Mouse (Mus musculus): ENCODE data around the gene Mid2. TPM values are rescaled to one million over a fixed set of nuclear protein-coding genes. Genes with fewer than 3 reads are reported as not detected.
"Not testable (repeated sequence)": the region's sequence is repeated elsewhere in the genome, so short reads cannot be mapped to it uniquely, and the experiment has no call there.

The Mid2 gene
- 1.8 and 2.1 TPM in 2 replicates for polyA plus RNA-seq (2016; fragmentation: Nextera tagmentation; extraction: Ambion mirVana)

DNA sequence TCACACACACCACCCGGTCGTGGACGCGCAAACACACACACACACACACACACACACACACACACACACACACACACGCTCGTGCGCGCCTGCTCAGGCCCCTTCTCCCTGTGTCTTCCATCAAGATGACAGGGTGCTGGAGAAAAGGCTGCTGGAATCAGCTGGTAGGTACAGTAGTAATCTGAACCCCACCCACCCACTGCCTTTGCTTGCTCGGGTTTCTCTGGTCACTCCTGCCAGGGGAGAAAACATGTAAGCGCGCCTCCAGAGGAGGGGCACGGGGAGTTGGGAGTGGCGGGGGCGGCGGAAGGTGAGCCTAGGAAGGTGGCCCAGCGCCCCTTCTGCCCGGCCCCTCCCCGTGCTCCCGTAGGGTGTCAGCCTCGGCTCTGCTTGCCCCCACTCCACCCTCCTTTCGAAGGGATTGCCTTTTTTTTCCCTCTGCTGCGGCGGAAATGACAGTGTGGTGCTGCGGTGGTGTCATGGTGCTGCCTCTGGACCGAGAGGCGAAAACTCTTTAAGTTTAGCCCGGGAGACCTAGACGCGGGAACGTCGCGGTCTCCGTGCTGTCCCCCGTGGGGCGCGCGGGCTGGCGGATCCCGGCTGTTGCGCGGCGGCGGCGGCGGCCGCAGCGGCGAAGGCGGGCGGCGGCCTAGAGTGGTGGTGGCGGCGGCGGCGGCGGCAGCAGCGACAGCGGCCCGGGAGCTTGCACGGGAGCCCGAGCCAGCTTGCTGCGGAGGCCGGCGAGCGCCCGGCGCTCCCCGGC is at the start of gene Mid2:
Gene Mid2, plus strand, starts transcription at position 121 of the 763 bp plus-strand sequence.
- Histone ChIP-seq H3K9me3 (replicated peaks) (no peaks in the 10 kb centered on the region), H3K4me1 (no peaks in the 10 kb centered on the region), H3K27me3 (ENCODE audit: low read depth, poor library complexity, severe bottlenecking) (peaks cover 100% of the 10 kb centered on the region), H3K27ac (replicated peaks) (peak within 1 kb of the TSS; percentile 81), H3K36me3 (no peaks in the 10 kb centered on the region), H3K4me3 (peak within 1 kb of the TSS; percentile 63)
- 37% methylated on average over 66 of the region's 68 CpGs for WGBS
- DNase-seq (ENCODE audit: low spot score) = peak; percentile 28

DNA sequence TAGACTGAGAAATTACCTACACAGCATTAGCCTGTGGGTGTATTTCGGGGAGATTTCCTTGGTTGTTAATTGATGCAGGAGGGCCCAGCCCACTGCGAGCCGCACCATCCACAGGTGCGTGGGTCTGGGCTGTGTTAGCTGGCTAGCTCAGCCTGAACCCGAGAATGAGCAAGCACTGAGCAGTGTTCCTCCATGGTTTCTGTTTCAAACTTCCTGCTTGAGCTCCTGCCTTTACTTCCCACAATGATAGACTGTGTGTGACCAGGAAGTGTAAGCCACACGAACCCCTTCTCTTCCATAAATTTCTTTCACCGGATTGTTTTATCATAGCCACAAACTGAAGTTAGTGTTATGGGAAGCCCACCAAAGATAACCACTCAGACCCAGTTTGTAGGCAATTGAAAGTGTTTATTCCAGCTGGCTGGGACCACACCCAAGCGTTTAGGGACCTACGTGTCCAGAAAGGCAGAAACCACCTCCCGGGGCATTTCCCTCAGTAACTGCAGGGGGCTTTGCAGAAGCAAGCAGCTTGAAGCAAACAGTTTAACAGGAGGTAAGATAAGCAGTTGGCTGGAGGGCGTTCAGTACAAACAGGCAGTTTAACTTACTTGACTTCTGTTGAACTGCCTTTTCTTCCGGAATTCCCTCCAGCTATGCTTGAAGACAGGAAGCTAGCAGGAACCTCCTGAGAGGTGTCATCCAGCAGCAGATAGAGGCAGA is 39.4 kb upstream of the Mid2 start:
- Histone ChIP-seq H3K4me3 (no peak overlapping the region), H3K27me3 (ENCODE audit: low read depth, poor library complexity, severe bottlenecking) (peaks cover 80% of the 10 kb centered on the region), H3K9me3 (replicated peaks) (no peaks in the 10 kb centered on the region), H3K36me3 (no peaks in the 10 kb centered on the region), H3K27ac (replicated peaks) (no peak overlapping the region), H3K4me1 (no peaks in the 10 kb centered on the region)
- WGBS = 66% methylated on average over 12 of the region's 12 CpGs
- no peak for DNase-seq (ENCODE audit: low spot score)

DNA sequence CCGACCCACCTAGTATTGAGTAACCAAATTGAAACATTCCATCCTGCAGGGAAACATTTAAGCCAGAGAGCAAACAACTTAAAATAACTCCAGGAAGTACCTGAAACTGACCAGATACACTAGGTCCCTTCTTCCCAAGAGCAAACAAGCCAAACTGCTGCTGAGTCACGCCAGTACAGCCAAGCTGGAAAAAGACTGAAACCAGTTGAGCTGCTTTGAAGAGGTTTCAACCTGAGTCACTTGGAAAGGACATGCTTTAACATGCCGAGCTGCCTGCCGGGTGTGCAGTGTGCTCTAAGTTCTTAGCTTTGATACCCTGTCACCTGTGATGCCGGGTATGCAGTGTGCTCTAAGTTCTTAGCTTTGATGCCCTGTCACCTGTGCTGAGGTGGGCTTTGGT is 26.4 kb upstream of the Mid2 start:
- Histone ChIP-seq H3K27ac (replicated peaks) (no peak overlapping the region), H3K4me1 (no peaks in the 10 kb centered on the region), H3K9me3 (replicated peaks) (no peaks in the 10 kb centered on the region), H3K27me3 (ENCODE audit: low read depth, poor library complexity, severe bottlenecking) (peaks cover 68% of the 10 kb centered on the region), H3K36me3 (no peaks in the 10 kb centered on the region), H3K4me3 (no peak overlapping the region)
- no peak for DNase-seq (ENCODE audit: low spot score)
- WGBS = 77% methylated on average over 5 of the region's 5 CpGs

DNA sequence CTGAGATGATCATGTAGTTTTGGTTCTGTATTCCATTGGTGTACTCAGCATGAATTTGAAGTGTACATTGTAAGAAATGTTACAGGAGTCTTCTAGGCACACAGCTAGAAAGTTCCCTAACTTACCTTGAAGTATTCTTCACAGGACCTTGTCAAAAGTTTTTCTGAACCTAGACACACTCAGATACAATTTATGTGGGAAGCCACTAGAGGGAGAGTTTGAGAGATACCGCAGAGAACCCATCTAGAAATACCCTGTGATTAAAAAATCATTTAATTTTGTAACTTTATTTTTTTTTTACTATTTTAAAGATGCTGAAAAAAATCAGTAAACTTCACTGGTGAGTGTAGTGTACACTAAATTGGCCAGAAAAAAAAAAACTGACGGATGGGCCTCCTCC is 24.8 kb upstream of the Mid2 start:
- H3K36me3 ChIP-seq = no peaks in the 10 kb centered on the region

DNA sequence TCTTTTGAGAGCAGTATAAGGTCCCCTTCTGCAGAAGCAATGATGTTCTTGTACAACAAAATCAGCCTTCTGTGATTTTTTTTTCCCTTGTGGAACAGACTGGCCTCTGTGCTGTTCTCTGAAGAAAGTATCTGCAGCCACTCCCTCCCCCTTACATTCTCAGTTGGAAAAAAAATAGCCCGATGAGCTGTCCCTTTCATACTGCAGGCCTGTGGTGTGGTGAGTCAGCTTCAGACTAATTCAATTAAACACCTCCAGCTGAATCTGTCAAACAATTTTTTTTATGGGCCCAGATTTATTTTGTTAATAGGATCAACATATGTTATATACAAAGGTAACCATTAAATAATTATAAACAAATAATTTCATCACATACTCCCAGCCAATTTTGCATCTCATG is 3.7 kb upstream of the Mid2 start:
- 19% methylated on average over 1 of the region's 1 CpGs for WGBS
- Histone ChIP-seq H3K27me3 (ENCODE audit: low read depth, poor library complexity, severe bottlenecking) (peaks cover 100% of the 10 kb centered on the region), H3K4me1 (no peaks in the 10 kb centered on the region), H3K4me3 (no peak overlapping the region), H3K36me3 (no peaks in the 10 kb centered on the region), H3K27ac (replicated peaks) (no peak overlapping the region), H3K9me3 (replicated peaks) (no peaks in the 10 kb centered on the region)
- DNase-seq (ENCODE audit: low spot score) = no peak

More for the DNA sequence above, 24.8 kb upstream of the Mid2 start:
- no peak for DNase-seq (ENCODE audit: low spot score)
- peaks cover 68% of the 10 kb centered on the region for H3K27me3 ChIP-seq (ENCODE audit: low read depth, poor library complexity, severe bottlenecking)
- H3K9me3 ChIP-seq (replicated peaks) = no peaks in the 10 kb centered on the region
- no peaks in the 10 kb centered on the region for H3K4me1 ChIP-seq
- no peak overlapping the region for H3K27ac ChIP-seq (replicated peaks)
- WGBS = 72% methylated on average over 2 of the region's 2 CpGs
- no peak overlapping the region for H3K4me3 ChIP-seq

DNA sequence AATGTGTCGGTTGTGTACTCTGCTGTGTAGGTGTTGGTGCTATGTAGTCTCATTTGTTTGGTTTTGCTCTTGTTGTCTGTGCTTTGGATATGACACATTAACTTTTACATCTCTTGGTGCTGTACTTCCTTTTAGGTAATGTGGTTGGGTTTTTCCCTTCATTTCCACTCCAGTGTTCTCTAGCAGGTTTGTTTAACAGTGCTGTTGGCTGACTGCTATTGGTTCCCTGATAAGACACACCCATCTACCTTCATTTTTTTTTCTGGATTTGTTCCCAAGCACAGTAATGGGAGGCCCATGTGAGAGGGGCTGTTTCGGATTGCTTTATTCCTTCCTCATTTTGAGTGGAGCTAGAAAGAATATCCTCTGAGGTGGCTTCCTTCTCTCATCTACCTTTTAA is 883 bp upstream of the Mid2 start:
- DNase-seq (ENCODE audit: low spot score) = no peak
- Histone ChIP-seq H3K27me3 (ENCODE audit: low read depth, poor library complexity, severe bottlenecking) (peaks cover 100% of the 10 kb centered on the region), H3K4me3 (no peak overlapping the region), H3K27ac (replicated peaks) (no peak overlapping the region), H3K36me3 (no peaks in the 10 kb centered on the region), H3K9me3 (replicated peaks) (no peaks in the 10 kb centered on the region), H3K4me1 (no peaks in the 10 kb centered on the region)
- WGBS = 84% methylated on average over 2 of the region's 2 CpGs

DNA sequence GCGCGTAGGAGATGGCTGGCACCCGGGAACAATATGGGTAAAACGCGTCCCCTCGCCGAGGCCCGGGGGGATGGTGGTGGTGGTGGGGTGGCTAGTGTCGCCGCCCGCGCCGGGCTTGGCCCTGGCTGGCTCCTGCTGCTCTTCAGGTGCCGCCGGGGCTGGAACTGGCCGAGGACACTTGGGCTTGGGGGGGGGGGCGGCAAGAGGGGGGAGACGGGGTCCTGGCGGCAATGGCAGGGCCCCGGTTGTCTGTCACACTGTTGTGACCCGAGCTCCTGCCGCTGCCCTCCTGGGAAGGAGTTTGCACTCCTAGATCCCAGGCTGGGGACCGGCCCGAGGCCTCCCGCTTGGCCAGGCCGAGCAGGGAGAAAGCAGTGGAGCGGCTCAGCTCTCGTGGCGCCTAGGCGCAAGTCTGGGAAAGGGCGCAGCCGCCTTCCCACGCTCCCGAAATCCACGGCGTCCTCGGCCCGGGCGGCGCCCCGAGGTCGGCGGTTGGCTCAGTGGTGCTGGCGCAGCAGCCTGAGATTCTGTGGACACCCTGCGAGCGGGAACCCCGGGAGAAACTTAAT is 927 bp downstream of the Mid2 start:
- no peaks in the 10 kb centered on the region for H3K36me3 ChIP-seq
- peak overlapping the region; percentile 81 for H3K27ac ChIP-seq (replicated peaks)
- peaks cover 98% of the 10 kb centered on the region for H3K27me3 ChIP-seq (ENCODE audit: low read depth, poor library complexity, severe bottlenecking)
- peak overlapping the region; percentile 63 for H3K4me3 ChIP-seq
- no peaks in the 10 kb centered on the region for H3K4me1 ChIP-seq
- peak; percentile 47 for DNase-seq (ENCODE audit: low spot score)
- WGBS = 26% methylated on average over 46 of the region's 47 CpGs
- H3K9me3 ChIP-seq (replicated peaks) = no peaks in the 10 kb centered on the region

DNA sequence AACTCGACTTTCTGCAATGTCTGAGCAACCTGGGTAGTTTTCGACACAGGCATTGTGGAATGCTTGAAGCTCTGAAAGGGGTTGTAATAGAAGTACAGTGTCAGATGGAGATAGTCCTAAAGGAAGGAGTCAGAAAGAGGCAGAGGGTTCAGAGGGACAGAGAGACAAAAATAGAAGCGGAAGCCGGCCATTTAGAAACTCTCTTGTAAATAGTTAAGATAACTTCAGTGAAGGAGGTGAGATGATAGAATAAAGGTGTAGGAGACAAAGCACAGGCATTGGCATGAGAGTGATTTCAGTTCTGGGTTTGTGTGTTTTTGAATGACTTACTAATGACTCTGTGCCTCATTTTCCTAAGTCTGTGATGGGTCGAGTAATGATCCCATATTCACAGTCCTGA is 11.0 kb downstream of the Mid2 start:
- no peak overlapping the region for H3K27ac ChIP-seq (replicated peaks)
- 88% methylated on average over 5 of the region's 5 CpGs for WGBS
- H3K4me3 ChIP-seq = no peak overlapping the region
- DNase-seq (ENCODE audit: low spot score) = no peak
- peaks cover 99% of the 10 kb centered on the region for H3K27me3 ChIP-seq (ENCODE audit: low read depth, poor library complexity, severe bottlenecking)
- H3K9me3 ChIP-seq (replicated peaks) = no peaks in the 10 kb centered on the region
- H3K4me1 ChIP-seq = no peaks in the 10 kb centered on the region
- 0 out of 2 replicates have a peak, but pooled peaks cover 2% of the 10 kb centered on the region for H3K36me3 ChIP-seq

DNA sequence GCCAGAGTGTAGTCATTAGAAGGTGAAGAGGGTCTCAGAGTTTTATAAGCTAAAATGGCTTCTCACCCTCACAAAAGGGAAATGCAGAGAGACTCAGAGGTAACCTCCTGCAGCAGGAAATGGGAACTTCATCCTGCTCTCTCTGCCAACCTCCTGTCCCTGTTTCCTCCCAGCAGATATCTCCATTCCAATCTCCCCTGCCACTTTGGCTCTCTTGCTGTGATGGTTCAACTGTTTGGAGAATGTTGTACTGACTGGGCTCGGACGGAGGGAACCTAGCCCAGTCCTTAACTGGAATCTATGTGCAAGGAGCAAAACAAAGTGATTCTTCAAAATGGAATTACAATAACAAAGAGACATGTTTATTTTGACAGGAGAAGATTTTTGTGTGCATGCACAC is 23.9 kb downstream of the Mid2 start:
- Histone ChIP-seq H3K9me3 (replicated peaks) (no peaks in the 10 kb centered on the region), H3K36me3 (no peaks in the 10 kb centered on the region), H3K4me3 (no peak overlapping the region), H3K4me1 (no peaks in the 10 kb centered on the region), H3K27me3 (ENCODE audit: low read depth, poor library complexity, severe bottlenecking) (peaks cover 100% of the 10 kb centered on the region), H3K27ac (replicated peaks) (no peak overlapping the region)
- WGBS = 89% methylated on average over 2 of the region's 2 CpGs
- no peak for DNase-seq (ENCODE audit: low spot score)

DNA sequence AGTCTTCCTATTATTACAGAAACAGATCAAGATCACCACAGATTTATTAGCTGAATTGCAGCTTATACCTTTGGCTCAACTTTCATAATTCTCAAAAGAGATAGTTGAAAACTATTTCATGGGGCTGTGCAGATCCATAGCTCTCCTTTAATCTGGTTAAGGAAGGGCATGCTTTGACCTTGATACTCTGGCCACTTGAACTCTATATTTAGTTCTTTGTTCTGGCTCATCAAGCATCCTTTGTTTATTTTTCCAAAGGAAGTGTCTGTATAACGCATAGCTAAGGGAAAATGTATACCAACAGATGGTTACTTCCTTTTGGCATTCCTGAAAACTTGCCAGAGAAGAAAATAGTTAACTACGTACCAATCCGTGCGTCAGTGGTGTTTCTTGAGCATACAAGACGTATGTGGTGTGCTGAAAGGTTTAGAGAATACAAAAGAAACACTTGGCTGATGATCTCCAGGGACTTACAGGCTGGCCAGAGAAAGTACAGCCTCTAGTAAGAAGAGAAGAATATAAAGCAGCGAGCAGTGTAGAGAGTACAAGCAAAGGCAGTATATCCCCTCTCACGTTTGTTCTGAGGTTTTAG is 33.6 kb downstream of the Mid2 start:
- not testable (repeated sequence) for DNase-seq (ENCODE audit: low spot score); H3K4me3 ChIP-seq; H3K4me1 ChIP-seq; H3K27ac ChIP-seq (replicated peaks); H3K36me3 ChIP-seq; H3K9me3 ChIP-seq (replicated peaks)
- H3K27me3 ChIP-seq (ENCODE audit: low read depth, poor library complexity, severe bottlenecking) = peaks cover 92% of the 10 kb centered on the region
- WGBS = 57% methylated on average over 6 of the region's 7 CpGs

DNA sequence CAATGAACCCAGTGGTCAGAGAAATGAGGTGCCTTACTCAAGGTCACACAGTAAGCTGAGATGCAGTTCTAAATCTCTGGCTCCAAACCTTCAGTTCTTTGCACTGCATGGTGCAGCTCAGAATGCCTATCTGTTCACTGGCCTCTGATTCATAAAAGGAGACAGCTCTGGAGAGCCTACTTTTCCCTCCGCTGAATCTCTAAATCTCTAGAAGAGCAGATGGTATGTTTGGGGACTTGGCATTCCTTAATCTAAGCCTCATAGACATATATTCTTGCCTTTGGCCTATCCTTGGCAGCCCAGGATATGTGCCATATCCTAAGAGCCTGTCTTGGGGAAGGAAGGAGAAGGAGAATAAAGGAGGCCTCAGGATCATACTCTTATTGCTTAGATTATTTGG is 38.8 kb downstream of the Mid2 start:
- WGBS = 93% methylated on average over 1 of the region's 1 CpGs
- no peaks in the 10 kb centered on the region for H3K36me3 ChIP-seq
- H3K27me3 ChIP-seq (ENCODE audit: low read depth, poor library complexity, severe bottlenecking) = peaks cover 96% of the 10 kb centered on the region

DNA sequence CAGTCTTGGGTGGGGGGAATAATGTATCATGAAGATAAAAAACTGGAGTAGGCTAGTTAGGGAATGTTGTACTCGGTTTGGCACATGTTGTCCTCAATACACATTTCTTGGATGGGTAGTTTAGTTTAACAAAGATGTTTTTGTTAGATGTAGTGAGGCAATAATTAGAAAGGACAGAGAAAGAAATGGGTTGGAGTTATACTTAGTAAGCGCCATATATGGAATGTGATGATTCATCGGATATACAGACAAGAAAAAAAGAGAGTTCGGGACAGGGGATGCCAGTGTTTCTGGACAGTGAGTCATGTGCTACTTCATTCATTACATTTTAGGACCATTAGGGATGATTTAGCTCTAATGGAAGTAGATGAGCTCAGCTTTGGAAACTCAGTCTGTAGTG is 41.7 kb downstream of the Mid2 start:
- H3K27ac ChIP-seq (replicated peaks) = no peak overlapping the region
- H3K36me3 ChIP-seq = no peaks in the 10 kb centered on the region
- H3K9me3 ChIP-seq (replicated peaks) = no peaks in the 10 kb centered on the region
- WGBS = 86% methylated on average over 4 of the region's 4 CpGs
- H3K4me3 ChIP-seq = no peak overlapping the region
- H3K4me1 ChIP-seq = no peaks in the 10 kb centered on the region
- H3K27me3 ChIP-seq (ENCODE audit: low read depth, poor library complexity, severe bottlenecking) = peaks cover 89% of the 10 kb centered on the region
- DNase-seq (ENCODE audit: low spot score) = no peak

More for the DNA sequence above, 38.8 kb downstream of the Mid2 start:
- H3K4me3 ChIP-seq = no peak overlapping the region
- H3K4me1 ChIP-seq = 0 out of 2 replicates have a peak, but pooled peaks cover 2% of the 10 kb centered on the region
- DNase-seq (ENCODE audit: low spot score) = no peak
- no peak overlapping the region for H3K27ac ChIP-seq (replicated peaks)
- no peaks in the 10 kb centered on the region for H3K9me3 ChIP-seq (replicated peaks)
